ENCODE assay signal across 9 mouse cellular contexts in the genomic region with DNA sequence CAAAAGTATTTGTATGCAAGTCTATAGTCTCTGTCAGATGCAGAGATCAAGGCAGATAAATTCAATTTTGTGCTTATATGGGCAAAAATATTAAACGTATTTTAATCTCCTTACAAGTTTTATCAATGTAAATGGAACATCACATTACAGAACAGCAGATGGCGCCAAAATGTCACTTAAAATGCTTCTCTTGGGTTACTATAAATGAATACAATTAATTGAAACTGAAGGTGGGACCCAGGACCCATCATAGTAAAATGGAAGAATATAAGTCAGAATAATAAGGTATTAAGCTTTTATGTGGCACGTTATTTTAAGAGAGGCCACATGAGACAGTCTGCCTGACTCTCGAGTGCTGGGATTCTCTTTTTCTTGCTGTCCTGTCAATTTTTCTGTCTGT. TPM values are rescaled to one million over a fixed set of nuclear protein-coding genes. Genes with fewer than 3 reads are reported as not detected.
DNase-seq lines count a peak whose midpoint lies in the region; ATAC-seq and TF ChIP-seq lines count a peak whose summit lies in the region.
"Had no signal": no experiment of that assay in that cellular context is flagged by ENCODE, and none has a peak within 500 bp of the region (broad histone marks: within the 10 kb centered on the region; RNA-seq: fewer than 3 reads in every experiment).

No protein-coding gene starts in this region.

- H3K4me2 ChIP-seq in embryonic facial prominence, embryonic 11.5 days (ENCODE audit: low read depth, low read length): no peak overlapping the region
- H3K4me2 ChIP-seq in midbrain, embryonic 12.5 days (replicated peaks): no peak overlapping the region
- no peak overlapping the region for H3K4me2 ChIP-seq in midbrain, embryonic 15.5 days
- no peak overlapping the region for H3K4me2 ChIP-seq in liver, postnatal 0 days (ENCODE audit: low read depth, low read length)
- H3K4me2 ChIP-seq: heart, embryonic 15.5 days had no signal

- no peak for ATAC-seq in embryonic facial prominence, embryonic 11.5 days (replicated peaks; ENCODE audit: insufficient number of reproducible peaks, low FRiP score, low TSS enrichment, low read depth)
- peak; percentile 55; the same call in 1 of the 2 replicates for ATAC-seq in midbrain, embryonic 12.5 days (ENCODE audit: low FRiP score, low read depth)
- no peak for ATAC-seq in midbrain, embryonic 15.5 days (replicated peaks)
- no peak for ATAC-seq in liver, postnatal 0 days

- H3K9ac ChIP-seq in embryonic facial prominence, embryonic 11.5 days (replicated peaks; ENCODE audit: low read length): no peak overlapping the region
- no peak overlapping the region for H3K9ac ChIP-seq in midbrain, embryonic 12.5 days (replicated peaks)
- H3K9ac ChIP-seq in midbrain, embryonic 15.5 days: no peak overlapping the region
- no peak overlapping the region for H3K9ac ChIP-seq in liver, postnatal 0 days (replicated peaks)
- H3K9ac ChIP-seq: heart, embryonic 15.5 days had no signal

- H3K27ac ChIP-seq in embryonic facial prominence, embryonic 11.5 days (replicated peaks; ENCODE audit: low read depth, low read length): no peak overlapping the region
- no peak overlapping the region for H3K27ac ChIP-seq in embryonic facial prominence, embryonic 10.5 days (replicated peaks)
- no peak overlapping the region for H3K27ac ChIP-seq in midbrain, embryonic 12.5 days (replicated peaks)
- no peak overlapping the region for H3K27ac ChIP-seq in midbrain, embryonic 15.5 days
- H3K27ac ChIP-seq in liver, postnatal 0 days (ENCODE audit: low read depth): no peak overlapping the region
- H3K27ac ChIP-seq: heart, embryonic 15.5 days had no signal

- H3K4me3 ChIP-seq in embryonic facial prominence, embryonic 11.5 days (ENCODE audit: low read depth, low read length): no peak overlapping the region
- H3K4me3 ChIP-seq in embryonic facial prominence, embryonic 10.5 days: no peak overlapping the region
- no peak overlapping the region for H3K4me3 ChIP-seq in midbrain, embryonic 12.5 days
- H3K4me3 ChIP-seq in midbrain, embryonic 15.5 days: no peak overlapping the region
- no peak overlapping the region for H3K4me3 ChIP-seq in liver, postnatal 0 days (ENCODE audit: low read depth, low read length)
- H3K4me3 ChIP-seq: heart, embryonic 15.5 days had no signal

- TF ChIP-seq CTCF in liver, postnatal 0 days (IDR thresholded peaks at IDR 0.05; ENCODE audit: low read depth): peak; percentile 67

- H3K9me3 ChIP-seq in embryonic facial prominence, embryonic 11.5 days (replicated peaks; ENCODE audit: control insufficient read depth, low read length): no peaks in the 10 kb centered on the region
- H3K9me3 ChIP-seq in embryonic facial prominence, embryonic 10.5 days: no peaks in the 10 kb centered on the region
- no peaks in the 10 kb centered on the region for H3K9me3 ChIP-seq in midbrain, embryonic 12.5 days
- no peaks in the 10 kb centered on the region for H3K9me3 ChIP-seq in midbrain, embryonic 15.5 days
- H3K9me3 ChIP-seq in liver, postnatal 0 days (ENCODE audit: low read length): no peaks in the 10 kb centered on the region
- H3K9me3 ChIP-seq: heart, embryonic 15.5 days had no signal

- no peaks in the 10 kb centered on the region for H3K27me3 ChIP-seq in embryonic facial prominence, embryonic 11.5 days (ENCODE audit: control insufficient read depth, insufficient read depth, low read length)
- H3K27me3 ChIP-seq in embryonic facial prominence, embryonic 10.5 days (replicated peaks; ENCODE audit: low read depth, poor library complexity, severe bottlenecking): no peaks in the 10 kb centered on the region
- H3K27me3 ChIP-seq in midbrain, embryonic 12.5 days: no peaks in the 10 kb centered on the region
- H3K27me3 ChIP-seq in midbrain, embryonic 15.5 days (replicated peaks): no peaks in the 10 kb centered on the region
- no peaks in the 10 kb centered on the region for H3K27me3 ChIP-seq in liver, postnatal 0 days (ENCODE audit: insufficient read depth, low read length)
- H3K27me3 ChIP-seq: heart, embryonic 15.5 days had no signal

- 58% methylated on average over 4 of the region's 4 CpGs for WGBS in embryonic facial prominence, embryonic 11.5 days
- 54% methylated on average over 4 of the region's 4 CpGs for WGBS in embryonic facial prominence, embryonic 10.5 days
- WGBS in midbrain, embryonic 12.5 days: 53% methylated on average over 4 of the region's 4 CpGs
- 37% methylated on average over 4 of the region's 4 CpGs for WGBS in midbrain, embryonic 15.5 days
- 42% methylated on average over 4 of the region's 4 CpGs for WGBS in liver, postnatal 0 days (ENCODE audit: insufficient replicate concordance)

- H3K36me3 ChIP-seq in embryonic facial prominence, embryonic 11.5 days (replicated peaks; ENCODE audit: control insufficient read depth, insufficient read depth, low read depth, low read length): no peaks in the 10 kb centered on the region
- peaks cover 5% of the 10 kb centered on the region; the same call in 1 of the 2 replicates for H3K36me3 ChIP-seq in embryonic facial prominence, embryonic 10.5 days (replicated peaks)
- no peaks in the 10 kb centered on the region for H3K36me3 ChIP-seq in midbrain, embryonic 12.5 days
- no peaks in the 10 kb centered on the region for H3K36me3 ChIP-seq in midbrain, embryonic 15.5 days (replicated peaks)
- no peaks in the 10 kb centered on the region for H3K36me3 ChIP-seq in liver, postnatal 0 days (replicated peaks; ENCODE audit: insufficient read depth, low read length)
- H3K36me3 ChIP-seq: heart, embryonic 15.5 days had no signal

- H3K4me1 ChIP-seq in embryonic facial prominence, embryonic 11.5 days (ENCODE audit: control insufficient read depth, insufficient read depth, low read length): no peaks in the 10 kb centered on the region
- 0 out of 2 replicates have a peak, but pooled peaks cover 2% of the 10 kb centered on the region for H3K4me1 ChIP-seq in embryonic facial prominence, embryonic 10.5 days
- H3K4me1 ChIP-seq in midbrain, embryonic 12.5 days: no peaks in the 10 kb centered on the region
- H3K4me1 ChIP-seq in midbrain, embryonic 15.5 days: peaks cover 18% of the 10 kb centered on the region
- no peaks in the 10 kb centered on the region; the same call in 1 of the 2 replicates for H3K4me1 ChIP-seq in liver, postnatal 0 days (ENCODE audit: insufficient read depth)

- DNase-seq in embryonic facial prominence, embryonic 11.5 days (ENCODE audit: low spot score): peak; percentile 73
- no peak for DNase-seq in embryonic facial prominence, embryonic 10.5 days (ENCODE audit: low spot score)
- peak; percentile 77 for DNase-seq in adipocyte (ENCODE audit: low spot score)
- DNase-seq in gastrocnemius, postnatal 10 days: peak; percentile 21
- DNase-seq in liver, postnatal 0 days: peak; percentile 38
- peak; percentile 39 for DNase-seq in telencephalon, adult 2 months (ENCODE audit: low read depth, low spot score)

- TF ChIP-seq EP300 in liver, postnatal 0 days (IDR thresholded peaks at IDR 0.05; ENCODE audit: low read depth): no peak

RNA-seq across cellular contexts. Expression of a gene that starts 39.9 kb away (rescaled TPM):
- polyA plus RNA-seq in embryonic facial prominence, embryonic 11.5 days (2014; fragmentation: Nextera tagmentation; extraction: Ambion mirVana): 31.5 and 36.4 TPM in 2 replicates
- 16.7 and 17.5 TPM in 2 replicates for polyA plus RNA-seq in embryonic facial prominence, embryonic 10.5 days (2016; fragmentation: Nextera tagmentation; extraction: Ambion mirVana)
- polyA plus RNA-seq in midbrain, embryonic 12.5 days (2016; fragmentation: Nextera tagmentation; extraction: Ambion mirVana): 33.0 and 35.0 TPM in 2 replicates
- 33.6 and 37.5 TPM in 2 replicates for polyA plus RNA-seq in midbrain, embryonic 15.5 days (2015; fragmentation: Nextera tagmentation; extraction: Ambion mirVana)
- total RNA-seq in gastrocnemius, postnatal 10 days (2021): 10 to 100 TPM; 37.7 to 50.5 TPM
- 4.1 and 4.7 TPM in 2 replicates for polyA plus RNA-seq in liver, postnatal 0 days (2015; fragmentation: Nextera tagmentation; extraction: Ambion mirVana)

RNA-seq across cellular contexts. Expression of a gene that starts 50.4 kb away (rescaled TPM):
- 88.7 and 99.0 TPM in 2 replicates for polyA plus RNA-seq in embryonic facial prominence, embryonic 11.5 days (2014; fragmentation: Nextera tagmentation; extraction: Ambion mirVana)
- polyA plus RNA-seq in embryonic facial prominence, embryonic 10.5 days (2016; fragmentation: Nextera tagmentation; extraction: Ambion mirVana): 88.8 and 89.1 TPM in 2 replicates
- polyA plus RNA-seq in midbrain, embryonic 12.5 days (2016; fragmentation: Nextera tagmentation; extraction: Ambion mirVana): 70.4 and 74.1 TPM in 2 replicates
- polyA plus RNA-seq in midbrain, embryonic 15.5 days (2015; fragmentation: Nextera tagmentation; extraction: Ambion mirVana): 29.4 and 29.9 TPM in 2 replicates
- 1 to 10 TPM; 7.6 to 8.4 TPM for total RNA-seq in gastrocnemius, postnatal 10 days (2021)
- 8.9 and 11.7 TPM in 2 replicates for polyA plus RNA-seq in liver, postnatal 0 days (2015; fragmentation: Nextera tagmentation; extraction: Ambion mirVana)
